Mouse (Mus musculus) cerebellum, adult 2 months (tissue): ENCODE measurements around the gene Enkd1.

ENCODE experiments used
- CTCF ChIP-seq: fragments of 200-500 bp; IDR thresholded peaks from 2 replicates; pipeline ENCODE4 v1.5.1; 2011; ENCODE audit warnings: low read depth, mild to moderate bottlenecking, control low read depth, low read length, moderate library complexity, borderline replicate concordance; ENCODE audit not compliant: insufficient read depth
- POLR2A ChIP-seq: fragments of 200-500 bp; IDR thresholded peaks from 2 replicates; pipeline ENCODE4 v1.6.1; 2011; ENCODE audit warnings: low read length, control low read depth, borderline replicate concordance; ENCODE audit not compliant: insufficient read depth

DNA sequence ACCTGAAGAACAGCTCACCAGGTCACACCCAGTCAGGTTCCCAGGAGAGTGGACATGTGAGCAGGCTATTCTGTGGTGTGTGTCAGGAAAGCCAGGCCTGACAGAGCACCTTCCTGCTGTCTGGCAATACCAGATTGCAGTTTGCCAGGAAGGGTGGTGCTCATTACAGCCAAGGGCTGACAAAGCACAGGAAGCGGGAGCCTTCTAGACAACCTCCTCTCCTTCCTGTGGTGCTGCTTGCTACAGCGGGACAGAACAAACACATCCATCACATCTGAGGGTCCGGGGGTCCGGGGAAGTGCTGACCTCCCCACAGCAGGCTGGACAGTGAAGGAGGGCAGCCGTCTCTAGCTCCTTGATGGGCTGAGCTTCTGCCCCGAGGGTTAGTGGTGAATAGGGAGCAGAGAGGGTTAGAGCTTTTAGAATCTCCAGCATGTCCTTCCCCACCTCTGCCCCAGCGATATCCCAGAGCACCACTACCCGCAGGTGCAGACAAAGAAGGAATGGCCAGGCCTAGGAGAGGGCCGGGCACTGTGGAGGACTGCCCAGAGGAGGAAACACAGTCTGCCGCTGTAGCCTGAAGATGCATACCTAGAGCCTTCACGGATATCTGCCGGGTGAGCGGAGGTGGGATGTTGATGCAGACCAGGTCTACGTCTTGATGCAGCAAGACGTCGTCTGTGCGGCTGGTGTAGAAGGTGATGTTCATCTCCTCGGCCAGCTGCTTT is 19.6 kb upstream of the Enkd1 start:
- no peak for TF ChIP-seq CTCF
- TF ChIP-seq POLR2A, result no peak
